Mouse (Mus musculus): ENCODE results near the gene Gpr83. TPM values are rescaled to one million over a fixed set of nuclear protein-coding genes. Genes with fewer than 3 reads are reported as not detected.
A peak's percentile ranks its signal among the peaks of the same experiment; 100 is the strongest.

Gene Gpr83
- polyA plus RNA-seq, 1 experiment from 2014 or later: 0.40 TPM

GRCm38 (mm10) chr9:14917661-14918060, 57.7 kb downstream of the Gpr83 start:
- no peak for ATAC-seq
- H3K27ac ChIP-seq: no peak overlapping the region
- H3K4me2 ChIP-seq (replicated peaks): no peak overlapping the region
- H3K27me3 ChIP-seq (replicated peaks): no peaks in the 10 kb centered on the region
- WGBS: 90% methylated on average over 2 of the region's 2 CpGs
- H3K9me3 ChIP-seq: no peaks in the 10 kb centered on the region
- H3K4me1 ChIP-seq (replicated peaks): peaks cover 8% of the 10 kb centered on the region; the same call in 1 of the 2 replicates
- no peak overlapping the region for H3K4me3 ChIP-seq (replicated peaks)
- no peak overlapping the region for H3K9ac ChIP-seq
- H3K36me3 ChIP-seq: no peaks in the 10 kb centered on the region

GRCm38 (mm10) chr9:14918825-14919668, 59.0 kb downstream of the Gpr83 start:
- WGBS: 35% methylated on average over 5 of the region's 5 CpGs
- H3K27ac ChIP-seq: no peak overlapping the region; the same call in none of the 2 replicates
- H3K4me2 ChIP-seq (replicated peaks): no peak overlapping the region
- 0 out of 2 replicates have a peak, but pooled peaks have one; percentile 20 for ATAC-seq
- H3K4me3 ChIP-seq (replicated peaks): no peak overlapping the region
- peaks cover 8% of the 10 kb centered on the region; the same call in 1 of the 2 replicates for H3K4me1 ChIP-seq (replicated peaks)
- H3K9ac ChIP-seq: no peak overlapping the region
- no peaks in the 10 kb centered on the region for H3K36me3 ChIP-seq
- no peaks in the 10 kb centered on the region for H3K27me3 ChIP-seq (replicated peaks)
- H3K9me3 ChIP-seq: no peaks in the 10 kb centered on the region

Other genes starting within 250 kb of the Gpr83 start
- gene Amotl1, start 215.2 kb upstream of the Gpr83 start, polyA plus RNA-seq (2015; fragmentation: Nextera tagmentation; extraction: Ambion mirVana): 10.1 and 11.7 TPM in 2 replicates
- 0.20 and 0.28 TPM in 2 replicates for gene Piwil4, start 119.5 kb upstream of the Gpr83 start, polyA plus RNA-seq (2015; fragmentation: Nextera tagmentation; extraction: Ambion mirVana)
- gene Fut4, start 107.8 kb upstream of the Gpr83 start, polyA plus RNA-seq (2015; fragmentation: Nextera tagmentation; extraction: Ambion mirVana): 5.3 and 5.4 TPM in 2 replicates
- not detected in 2 replicates for gene 1700012B09Rik, start 89.2 kb upstream of the Gpr83 start, polyA plus RNA-seq (2015; fragmentation: Nextera tagmentation; extraction: Ambion mirVana)
- 19.5 and 25.0 TPM in 2 replicates for gene Mre11a, start 75.6 kb upstream of the Gpr83 start, polyA plus RNA-seq (2015; fragmentation: Nextera tagmentation; extraction: Ambion mirVana)
- 40.9 and 47.8 TPM in 2 replicates for gene Ankrd49, start 75.4 kb upstream of the Gpr83 start, polyA plus RNA-seq (2015; fragmentation: Nextera tagmentation; extraction: Ambion mirVana)
- gene Izumo1r, start 43.7 kb downstream of the Gpr83 start, polyA plus RNA-seq (2015; fragmentation: Nextera tagmentation; extraction: Ambion mirVana): not detected in 2 replicates
- 39.9 and 44.4 TPM in 2 replicates for gene Panx1, start 185.3 kb downstream of the Gpr83 start, polyA plus RNA-seq (2015; fragmentation: Nextera tagmentation; extraction: Ambion mirVana)

Measured in intestine, embryonic 15.5 days (tissue).